Mouse (Mus musculus): ENCODE results near the gene Ppp5c. TPM values are rescaled to one million over a fixed set of nuclear protein-coding genes. Genes with fewer than 3 reads are reported as not detected.

Ppp5c gene
- polyA plus RNA-seq, 1 experiment from 2014 or later = 112 TPM

DNA sequence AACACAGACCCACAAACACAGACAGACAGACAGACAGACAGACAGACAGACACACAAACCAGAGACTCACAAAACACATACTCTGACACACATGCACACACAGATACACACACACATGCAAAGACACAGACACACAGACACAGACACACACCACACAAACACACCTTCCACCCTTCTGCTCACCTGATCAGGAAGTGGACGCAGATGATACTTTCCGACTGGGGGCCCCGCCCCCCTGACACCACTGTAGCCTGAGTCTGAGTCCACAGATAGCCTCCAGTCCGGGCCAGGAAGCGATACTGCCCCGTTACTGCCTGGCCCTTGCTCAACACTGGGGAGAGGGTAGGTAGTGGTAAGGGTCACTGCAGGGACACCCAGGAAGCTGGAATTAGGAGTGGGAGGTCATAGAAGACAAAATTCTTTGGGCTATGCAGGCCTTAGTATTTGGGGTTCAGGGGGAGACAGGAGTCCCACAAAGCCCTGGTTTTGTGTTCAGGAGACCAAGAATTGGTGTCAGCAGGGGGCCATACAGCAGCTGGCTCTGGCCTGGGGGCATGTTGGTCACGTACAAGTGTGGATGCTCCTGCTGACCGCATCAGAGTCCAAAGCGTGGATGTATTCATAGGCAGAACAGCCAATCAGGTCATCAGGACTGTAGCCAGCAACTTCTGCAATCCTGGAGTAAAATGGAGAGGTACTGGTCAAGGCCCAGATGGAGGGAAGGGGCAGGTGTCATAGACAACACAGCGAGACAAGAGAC lies 20.9 kb upstream of the Ppp5c start:
- no peak for ATAC-seq (ENCODE audit: low FRiP score)
- Histone ChIP-seq H3K9me3 (no peaks in the 10 kb centered on the region), H3K27me3 (no peaks in the 10 kb centered on the region), H3K27ac (no peak overlapping the region), H3K36me3 (replicated peaks) (peaks cover 26% of the 10 kb centered on the region), H3K4me2 (no peak overlapping the region), H3K4me1 (no peaks in the 10 kb centered on the region; the same call in 1 of the 2 replicates), H3K9ac (no peak overlapping the region), H3K4me3 (replicated peaks) (no peak overlapping the region)
- 90% methylated on average over 10 of the region's 10 CpGs for WGBS

DNA sequence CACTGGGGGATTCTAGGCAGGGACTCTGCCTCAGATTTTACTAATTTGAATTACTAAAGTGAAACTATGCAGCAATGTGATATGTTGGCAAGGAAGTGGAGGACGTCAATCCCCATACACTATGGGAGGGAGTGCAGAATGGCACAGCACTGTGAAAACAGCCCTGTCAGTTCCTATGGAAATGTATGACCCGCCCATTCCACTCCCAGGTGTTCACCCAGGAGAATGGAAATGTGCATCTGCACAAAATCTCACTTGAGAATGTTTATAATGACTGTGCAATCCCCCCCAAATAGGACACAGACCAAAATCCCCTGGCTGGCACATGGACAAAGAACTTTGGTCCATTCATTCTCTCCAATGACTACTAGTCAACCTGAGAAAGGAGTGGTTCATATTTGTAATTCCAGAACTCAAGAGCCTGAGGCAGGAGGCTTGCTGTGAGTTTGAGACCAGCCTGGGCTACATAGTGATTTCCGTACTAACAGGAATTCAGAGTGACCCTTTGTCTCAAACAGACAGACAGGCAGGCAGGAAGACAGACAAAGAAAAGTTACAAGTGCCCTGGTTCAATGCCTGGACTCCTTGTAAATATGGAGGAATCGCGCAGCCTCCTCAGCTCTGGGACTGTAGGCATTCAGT lies 19.4 kb upstream of the Ppp5c start:
- H3K36me3 ChIP-seq (replicated peaks) = peaks cover 28% of the 10 kb centered on the region
- WGBS = 77% methylated on average over 5 of the region's 5 CpGs
- H3K4me3 ChIP-seq (replicated peaks) = no peak overlapping the region
- H3K9me3 ChIP-seq = no peaks in the 10 kb centered on the region
- no peaks in the 10 kb centered on the region for H3K27me3 ChIP-seq
- no peak overlapping the region for H3K27ac ChIP-seq
- H3K4me1 ChIP-seq = no peaks in the 10 kb centered on the region; the same call in 1 of the 2 replicates
- no peak for ATAC-seq (ENCODE audit: low FRiP score)
- H3K4me2 ChIP-seq = no peak overlapping the region
- no peak overlapping the region for H3K9ac ChIP-seq

DNA sequence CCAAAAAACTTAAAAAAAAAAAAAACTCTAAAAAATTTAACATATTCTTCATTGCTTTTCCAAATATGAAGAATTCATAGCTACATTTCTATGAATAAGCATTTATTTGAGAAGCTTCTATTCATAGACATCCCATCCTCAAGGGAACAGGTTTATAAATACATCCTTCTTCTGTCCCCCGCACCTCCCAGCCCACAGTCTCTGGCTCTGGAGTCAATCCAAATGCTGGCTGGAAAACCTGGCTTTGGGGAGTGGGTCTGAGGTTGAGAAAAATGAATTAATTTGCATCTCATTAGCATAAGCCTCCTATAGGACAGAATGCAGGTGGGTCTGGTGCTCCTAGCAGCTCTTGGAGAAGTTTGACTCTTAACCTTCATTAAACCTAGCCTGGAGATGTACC lies 18.0 kb upstream of the Ppp5c start:
- WGBS = 74% methylated on average over 1 of the region's 1 CpGs

DNA sequence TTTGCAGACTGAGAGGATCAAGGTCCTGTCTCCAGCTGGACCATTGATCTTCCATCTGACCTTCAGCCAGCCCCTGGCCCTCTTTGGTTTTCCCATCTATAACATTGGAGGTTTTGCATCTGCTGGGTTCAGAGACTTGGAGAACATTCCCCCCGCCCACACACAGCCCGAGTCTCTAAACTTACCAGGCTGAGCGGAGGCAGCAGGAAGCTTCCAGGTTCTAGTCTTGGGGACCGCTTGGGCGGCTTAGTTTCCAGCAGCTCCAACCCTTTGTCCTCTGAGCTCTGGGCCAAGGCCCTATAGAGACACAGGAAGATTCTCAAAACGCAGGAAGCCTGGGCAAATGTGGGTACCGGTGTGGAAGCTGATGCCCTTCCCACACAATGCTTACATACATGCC lies 11.6 kb upstream of the Ppp5c start:
- peaks cover 11% of the 10 kb centered on the region; the same call in 1 of the 2 replicates for H3K4me1 ChIP-seq
- no peak overlapping the region for H3K4me3 ChIP-seq (replicated peaks)
- no peaks in the 10 kb centered on the region for H3K27me3 ChIP-seq
- no peak overlapping the region for H3K4me2 ChIP-seq
- no peak overlapping the region for H3K27ac ChIP-seq
- H3K9me3 ChIP-seq = no peaks in the 10 kb centered on the region
- no peak for ATAC-seq (ENCODE audit: low FRiP score)
- peaks cover 33% of the 10 kb centered on the region for H3K36me3 ChIP-seq (replicated peaks)
- 94% methylated on average over 7 of the region's 7 CpGs for WGBS
- no peak overlapping the region for H3K9ac ChIP-seq

More for the DNA sequence above, 18.0 kb upstream of the Ppp5c start:
- Histone ChIP-seq H3K36me3 (replicated peaks) (peaks cover 30% of the 10 kb centered on the region), H3K9ac (no peak overlapping the region), H3K9me3 (no peaks in the 10 kb centered on the region), H3K4me3 (replicated peaks) (no peak overlapping the region), H3K4me1 (no peaks in the 10 kb centered on the region; the same call in 1 of the 2 replicates), H3K27me3 (no peaks in the 10 kb centered on the region), H3K4me2 (no peak overlapping the region), H3K27ac (no peak overlapping the region)
- ATAC-seq (ENCODE audit: low FRiP score) = no peak

DNA sequence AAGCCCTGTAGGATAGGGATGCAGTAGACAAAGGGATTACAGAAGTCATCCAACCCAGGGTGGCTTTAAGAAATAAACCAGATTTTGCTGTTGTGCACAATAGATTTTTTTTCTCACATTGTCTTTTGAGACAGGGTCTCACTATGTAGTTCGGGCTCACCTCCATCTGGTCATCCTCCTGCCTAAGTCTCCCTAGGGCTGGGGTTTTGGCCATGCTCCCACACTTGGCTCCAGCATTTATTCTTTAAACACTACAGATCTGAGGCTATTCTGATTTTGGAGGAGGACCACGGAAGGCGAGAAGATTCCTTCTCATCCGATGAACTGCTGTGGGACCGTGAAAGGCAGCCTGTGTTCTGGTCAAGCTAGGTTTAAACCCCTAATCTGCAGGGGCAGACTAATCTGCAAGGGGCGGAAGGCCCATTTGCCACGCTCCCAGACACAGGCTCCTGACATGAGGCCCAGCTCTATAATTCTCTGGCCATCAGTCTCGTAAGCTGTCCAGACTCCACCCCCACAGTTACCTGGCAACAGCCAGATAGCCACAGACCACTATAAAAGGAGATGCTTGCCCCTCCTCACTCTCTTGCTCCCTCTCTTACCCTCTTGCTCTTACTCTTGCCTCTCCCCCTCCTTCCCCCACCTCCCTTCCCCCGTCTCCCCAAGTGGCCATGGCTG lies 10.4 kb upstream of the Ppp5c start:
- Histone ChIP-seq H3K4me1 (peaks cover 11% of the 10 kb centered on the region; the same call in 1 of the 2 replicates), H3K9me3 (no peaks in the 10 kb centered on the region), H3K36me3 (replicated peaks) (peaks cover 23% of the 10 kb centered on the region), H3K9ac (no peak overlapping the region), H3K4me3 (replicated peaks) (no peak overlapping the region), H3K4me2 (no peak overlapping the region), H3K27me3 (no peaks in the 10 kb centered on the region), H3K27ac (no peak overlapping the region)
- 0 out of 2 replicates have a peak, but pooled peaks have one; percentile 23 for ATAC-seq (ENCODE audit: low FRiP score)
- WGBS = 48% methylated on average over 9 of the region's 9 CpGs

DNA sequence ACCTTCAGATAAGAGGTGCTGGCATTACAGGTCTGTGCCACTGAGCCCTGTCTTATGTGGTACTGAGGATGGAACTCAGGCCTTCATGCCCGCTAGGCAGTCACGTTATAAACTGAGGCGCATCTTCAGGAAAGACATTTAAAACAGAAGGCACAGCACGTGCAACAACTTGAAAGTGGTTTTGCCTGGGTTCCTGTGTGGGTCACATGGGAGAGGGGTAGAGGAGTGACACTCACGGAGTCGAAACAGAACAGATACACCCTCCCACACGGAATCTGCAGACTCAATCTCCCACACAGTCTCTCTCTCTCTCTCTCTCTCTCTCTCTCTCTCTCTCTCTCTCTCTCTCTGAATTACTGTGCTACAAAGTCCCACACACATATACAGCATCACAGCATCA lies 2.5 kb upstream of the Ppp5c start:
- Histone ChIP-seq H3K9ac (no peak overlapping the region), H3K27me3 (0 out of 2 replicates have a peak, but pooled peaks cover 5% of the 10 kb centered on the region), H3K4me1 (peaks cover 19% of the 10 kb centered on the region), H3K27ac (no peak overlapping the region), H3K9me3 (no peaks in the 10 kb centered on the region), H3K4me2 (no peak overlapping the region), H3K36me3 (replicated peaks) (peaks cover 4% of the 10 kb centered on the region; the same call in 1 of the 2 replicates), H3K4me3 (replicated peaks) (no peak overlapping the region)
- 92% methylated on average over 7 of the region's 7 CpGs for WGBS
- ATAC-seq (ENCODE audit: low FRiP score) = no peak

DNA sequence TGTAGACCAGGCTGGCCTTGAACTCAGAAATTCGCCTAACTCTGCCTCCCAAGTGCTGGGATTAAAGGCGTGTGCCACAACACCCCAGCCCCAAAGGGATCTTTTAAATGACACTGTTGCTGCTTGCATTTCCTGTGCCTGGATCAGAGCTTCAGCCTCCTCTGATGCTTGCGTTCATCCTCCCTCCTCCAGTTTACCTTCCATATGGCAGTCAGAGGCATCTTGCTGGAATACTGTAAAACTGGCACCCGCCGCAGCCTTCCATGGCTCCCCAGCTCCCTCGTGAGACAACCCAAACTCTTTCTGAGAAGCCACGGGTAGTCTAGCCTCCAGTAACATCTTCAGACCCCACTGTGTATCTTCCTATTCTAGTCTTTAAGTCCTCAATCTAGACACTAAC lies 1.2 kb upstream of the Ppp5c start:
- Histone ChIP-seq H3K9me3 (no peaks in the 10 kb centered on the region), H3K4me2 (no peak overlapping the region), H3K4me3 (replicated peaks) (no peak overlapping the region), H3K9ac (no peak overlapping the region), H3K36me3 (replicated peaks) (peaks cover 15% of the 10 kb centered on the region), H3K27me3 (0 out of 2 replicates have a peak, but pooled peaks cover 5% of the 10 kb centered on the region), H3K27ac (no peak overlapping the region), H3K4me1 (peaks cover 25% of the 10 kb centered on the region)
- WGBS = 75% methylated on average over 7 of the region's 7 CpGs
- ATAC-seq (ENCODE audit: low FRiP score) = no peak

DNA sequence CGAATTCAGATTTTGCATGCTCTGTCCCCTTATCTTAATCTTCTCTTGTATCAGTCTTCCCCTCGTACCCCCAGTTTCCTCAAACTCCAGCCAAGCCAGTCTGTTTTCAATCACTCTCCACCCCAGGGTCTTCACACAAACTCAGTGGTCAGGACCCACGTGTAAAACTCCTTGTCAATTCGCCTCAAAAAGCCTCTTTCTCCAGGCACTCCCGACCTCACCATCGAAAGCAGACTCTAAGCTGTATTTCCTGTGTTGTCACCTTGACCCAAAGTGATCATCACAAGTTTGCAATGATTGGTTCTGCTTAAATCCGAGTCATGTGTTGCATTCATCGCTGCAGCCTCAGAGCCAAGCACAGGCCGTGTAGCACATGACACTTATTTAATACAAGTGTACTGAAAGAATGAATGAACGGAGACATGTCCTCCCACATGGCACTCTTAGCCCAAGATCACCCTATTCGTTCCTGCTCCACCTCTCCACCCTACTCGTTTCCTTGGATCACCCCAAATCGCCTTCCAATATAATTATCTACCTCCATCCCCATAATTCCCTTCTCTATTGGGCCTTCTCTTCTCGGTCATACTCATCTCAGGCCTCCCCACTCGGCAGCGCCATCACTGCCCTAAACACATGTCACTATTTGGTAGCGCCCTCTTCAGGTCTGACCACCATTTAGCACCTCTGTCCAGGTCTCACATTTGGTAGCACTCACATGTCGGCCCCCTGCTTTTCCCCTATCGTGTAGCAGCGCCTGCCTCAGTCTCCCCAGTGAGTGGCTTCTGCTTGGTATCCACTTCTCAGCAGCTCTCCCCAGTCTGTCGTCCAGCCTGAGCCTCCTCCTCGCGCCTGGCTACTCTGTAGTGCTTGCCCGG lies 775 bp downstream of the Ppp5c start:
- Histone ChIP-seq H3K27me3 (0 out of 2 replicates have a peak, but pooled peaks cover 5% of the 10 kb centered on the region), H3K4me1 (peaks cover 25% of the 10 kb centered on the region), H3K4me2 (peak overlapping the region; percentile 72), H3K36me3 (replicated peaks) (peaks cover 32% of the 10 kb centered on the region), H3K9ac (peak overlapping the region; percentile 81), H3K27ac (peak overlapping the region; percentile 54), H3K9me3 (no peaks in the 10 kb centered on the region), H3K4me3 (replicated peaks) (peak overlapping the region; percentile 77)
- peak; percentile 76 for ATAC-seq (ENCODE audit: low FRiP score)
- 9% methylated on average over 24 of the region's 24 CpGs for WGBS

DNA sequence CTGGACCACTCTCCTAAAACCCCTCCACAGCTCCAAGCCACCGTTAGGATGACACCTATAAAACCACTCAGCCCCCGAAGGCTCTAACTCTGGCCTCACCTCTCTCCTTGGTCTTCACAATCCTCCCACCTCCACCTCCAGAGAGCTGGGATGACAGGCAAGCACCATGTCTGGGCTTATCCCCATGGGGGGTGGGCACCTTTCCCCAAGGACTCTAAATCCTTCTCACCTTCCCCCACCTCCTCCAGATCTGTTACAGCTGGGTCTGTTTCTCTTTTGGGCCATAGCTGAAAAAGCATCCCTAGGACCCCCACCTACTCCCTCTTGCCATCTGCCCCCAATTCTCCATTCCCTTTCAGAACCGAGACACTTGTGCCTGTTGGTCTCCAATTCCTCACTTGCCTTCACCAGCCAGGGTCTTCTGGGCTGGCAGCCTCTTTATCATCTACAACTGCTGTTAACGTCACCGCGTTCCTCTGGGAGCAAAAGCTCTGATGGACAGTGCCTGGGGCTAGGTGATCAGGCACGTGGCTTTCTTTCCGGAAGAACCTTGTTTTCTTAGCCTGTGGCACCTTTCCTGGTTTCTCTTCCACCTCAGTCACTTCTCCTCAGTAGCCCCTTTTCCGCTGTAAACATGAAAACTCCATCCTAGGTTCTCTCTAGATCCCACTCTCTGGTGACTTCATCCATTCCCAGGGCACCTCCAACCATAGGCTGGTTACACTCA lies 1.7 kb downstream of the Ppp5c start:
- peak overlapping the region; percentile 77 for H3K4me3 ChIP-seq (replicated peaks)
- no peak overlapping the region for H3K27ac ChIP-seq
- H3K4me1 ChIP-seq = peaks cover 27% of the 10 kb centered on the region
- no peaks in the 10 kb centered on the region for H3K27me3 ChIP-seq
- H3K36me3 ChIP-seq (replicated peaks) = peaks cover 41% of the 10 kb centered on the region
- peak overlapping the region; percentile 81; the same call in 1 of the 2 replicates for H3K9ac ChIP-seq
- 82% methylated on average over 9 of the region's 9 CpGs for whole genome bisulfite sequencing
- no peaks in the 10 kb centered on the region for H3K9me3 ChIP-seq
- no peak for ATAC-seq (ENCODE audit: low FRiP score)
- peak overlapping the region; percentile 72 for H3K4me2 ChIP-seq

DNA sequence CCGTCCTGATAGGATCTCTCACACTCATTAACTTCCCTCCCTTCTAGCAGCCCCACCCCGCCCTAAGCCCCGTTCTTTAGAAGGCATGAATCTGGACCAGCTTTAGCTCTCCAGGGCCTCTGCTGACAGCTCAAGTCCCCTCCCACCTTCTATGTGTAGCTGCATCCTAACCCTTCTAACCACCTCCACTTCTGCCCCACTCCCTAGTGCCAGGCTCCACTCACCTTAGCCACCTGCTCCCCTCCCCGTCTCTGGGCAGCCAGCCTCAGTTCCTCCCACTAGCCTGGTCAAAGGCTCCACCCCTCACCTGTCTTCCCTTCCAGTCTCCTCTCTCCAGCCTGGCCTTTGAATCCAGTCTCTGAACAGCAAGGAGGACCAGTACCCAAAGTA lies 2.2 kb downstream of the Ppp5c start:
- Histone ChIP-seq H3K27me3 (no peaks in the 10 kb centered on the region), H3K9me3 (no peaks in the 10 kb centered on the region), H3K9ac (no peak overlapping the region), H3K4me2 (no peak overlapping the region), H3K27ac (no peak overlapping the region), H3K4me3 (replicated peaks) (no peak overlapping the region), H3K4me1 (peaks cover 30% of the 10 kb centered on the region), H3K36me3 (replicated peaks) (peaks cover 46% of the 10 kb centered on the region)
- no peak for ATAC-seq (ENCODE audit: low FRiP score)
- WGBS = 85% methylated on average over 4 of the region's 4 CpGs

DNA sequence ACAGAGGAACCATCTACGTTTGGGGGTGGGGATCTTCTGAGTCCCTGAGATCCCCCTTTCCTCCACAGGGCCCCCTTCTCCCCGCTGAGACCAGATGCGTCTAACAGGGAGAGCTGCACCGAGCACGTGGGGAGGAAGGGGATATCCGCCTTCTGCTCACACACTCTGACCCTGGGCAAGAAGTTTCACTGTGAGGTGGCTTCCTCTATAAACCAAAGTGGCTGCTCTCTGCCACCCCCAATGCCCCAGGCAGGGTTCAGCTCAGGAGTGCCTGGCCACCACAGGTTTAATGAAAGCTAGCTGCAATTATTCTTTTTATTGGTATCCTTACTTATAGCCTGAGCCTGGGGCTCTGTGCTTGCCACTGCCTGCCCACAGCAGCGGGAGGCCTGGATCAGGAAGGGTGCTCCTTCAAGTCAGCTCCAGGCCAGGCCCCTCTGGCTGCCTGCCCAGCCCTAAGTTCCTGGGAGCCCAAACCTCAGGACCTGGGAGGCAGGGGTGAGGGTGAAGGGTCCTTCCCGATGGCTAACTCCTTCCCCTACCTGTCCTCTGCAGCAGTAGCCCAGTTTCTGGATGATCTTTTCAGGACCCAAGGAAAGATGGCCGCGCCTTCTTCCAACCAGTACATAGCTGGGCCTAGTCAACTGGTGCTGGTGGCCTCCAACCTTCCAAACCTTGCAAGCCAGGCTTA lies 2.8 kb downstream of the Ppp5c start:
- Histone ChIP-seq H3K4me2 (no peak overlapping the region), H3K9ac (no peak overlapping the region), H3K27me3 (no peaks in the 10 kb centered on the region), H3K4me1 (peaks cover 30% of the 10 kb centered on the region), H3K36me3 (replicated peaks) (peaks cover 52% of the 10 kb centered on the region), H3K4me3 (replicated peaks) (no peak overlapping the region), H3K27ac (no peak overlapping the region), H3K9me3 (no peaks in the 10 kb centered on the region)
- 87% methylated on average over 10 of the region's 10 CpGs for WGBS
- ATAC-seq (ENCODE audit: low FRiP score) = no peak

Data from forebrain, embryonic 12.5 days (tissue).